Mouse (Mus musculus): ENCODE data around the gene Pkm. TPM values are rescaled to one million over a fixed set of nuclear protein-coding genes. Genes with fewer than 3 reads are reported as not detected.

The Pkm gene
- polyA plus RNA-seq, 1 experiment from 2014 or later, result 1,555 TPM

- no peaks in the 10 kb centered on the region for H3K9me3 ChIP-seq (replicated peaks; ENCODE audit: control insufficient read depth, low read length)
- H3K27ac ChIP-seq (ENCODE audit: low read depth, low read length), result no peak overlapping the region
- WGBS (ENCODE audit: insufficient replicate concordance), result 71% methylated on average over 6 of the region's 6 CpGs
- H3K36me3 ChIP-seq (ENCODE audit: control insufficient read depth, insufficient read depth, low read length), result no peaks in the 10 kb centered on the region
- H3K4me2 ChIP-seq, result no peak overlapping the region
- no peak overlapping the region for H3K4me3 ChIP-seq (ENCODE audit: low read depth, low read length)
- peaks cover 3% of the 10 kb centered on the region; the same call in 1 of the 2 replicates for H3K4me1 ChIP-seq (ENCODE audit: control insufficient read depth, insufficient read depth, low read length)
- ATAC-seq (replicated peaks; ENCODE audit: insufficient number of reproducible peaks, low FRiP score, low TSS enrichment), result no peak
- H3K27me3 ChIP-seq (ENCODE audit: control insufficient read depth, insufficient read depth, low read length), result 0 out of 2 replicates have a peak, but pooled peaks cover 2% of the 10 kb centered on the region
- H3K9ac ChIP-seq (ENCODE audit: low read depth, low read length), result no peak overlapping the region
These were observed 46.9 kb downstream of the Pkm start for GRCm38 (mm10) chr9:59703099-59703498.

- 46% methylated on average over 10 of the region's 10 CpGs for WGBS (ENCODE audit: insufficient replicate concordance)
These were observed 51.0 kb downstream of the Pkm start for GRCm38 (mm10) chr9:59706850-59707825.

GRCm38 (mm10) chr9:59709225-59709624, 53.1 kb downstream of the Pkm start:
- no peaks in the 10 kb centered on the region for H3K9me3 ChIP-seq (replicated peaks; ENCODE audit: control insufficient read depth, low read length)
- WGBS (ENCODE audit: insufficient replicate concordance), result 70% methylated on average over 3 of the region's 3 CpGs
- no peak for ATAC-seq (replicated peaks; ENCODE audit: insufficient number of reproducible peaks, low FRiP score, low TSS enrichment)

More at GRCm38 (mm10) chr9:59706850-59707825, 51.0 kb downstream of the Pkm start:
- Histone ChIP-seq H3K9me3 (replicated peaks; ENCODE audit: control insufficient read depth, low read length) (no peaks in the 10 kb centered on the region), H3K36me3 (ENCODE audit: control insufficient read depth, insufficient read depth, low read length) (no peaks in the 10 kb centered on the region), H3K4me2 (no peak overlapping the region), H3K9ac (ENCODE audit: low read depth, low read length) (no peak overlapping the region), H3K4me3 (ENCODE audit: low read depth, low read length) (no peak overlapping the region), H3K4me1 (ENCODE audit: control insufficient read depth, insufficient read depth, low read length) (0 out of 2 replicates have a peak, but pooled peaks cover 3% of the 10 kb centered on the region), H3K27ac (ENCODE audit: low read depth, low read length) (no peak overlapping the region), H3K27me3 (ENCODE audit: control insufficient read depth, insufficient read depth, low read length) (no peaks in the 10 kb centered on the region)
- no peak for ATAC-seq (replicated peaks; ENCODE audit: insufficient number of reproducible peaks, low FRiP score, low TSS enrichment)

GRCm38 (mm10) chr9:59716275-59716898, 60.2 kb downstream of the Pkm start:
- no peak for ATAC-seq (replicated peaks; ENCODE audit: insufficient number of reproducible peaks, low FRiP score, low TSS enrichment)
- no peak overlapping the region for H3K9ac ChIP-seq (ENCODE audit: low read depth, low read length)
- H3K27me3 ChIP-seq (ENCODE audit: control insufficient read depth, insufficient read depth, low read length), result no peaks in the 10 kb centered on the region
- H3K27ac ChIP-seq (ENCODE audit: low read depth, low read length), result no peak overlapping the region
- H3K4me2 ChIP-seq, result no peak overlapping the region
- no peaks in the 10 kb centered on the region for H3K4me1 ChIP-seq (ENCODE audit: control insufficient read depth, insufficient read depth, low read length)
- H3K36me3 ChIP-seq (ENCODE audit: control insufficient read depth, insufficient read depth, low read length), result no peaks in the 10 kb centered on the region
- H3K4me3 ChIP-seq (ENCODE audit: low read depth, low read length), result no peak overlapping the region
- H3K9me3 ChIP-seq (replicated peaks; ENCODE audit: control insufficient read depth, low read length), result no peaks in the 10 kb centered on the region
- WGBS (ENCODE audit: insufficient replicate concordance), result 72% methylated on average over 7 of the region's 7 CpGs

More at GRCm38 (mm10) chr9:59709225-59709624, 53.1 kb downstream of the Pkm start:
- Histone ChIP-seq H3K9ac (ENCODE audit: low read depth, low read length) (no peak overlapping the region), H3K27me3 (ENCODE audit: control insufficient read depth, insufficient read depth, low read length) (no peaks in the 10 kb centered on the region), H3K4me2 (no peak overlapping the region), H3K4me1 (ENCODE audit: control insufficient read depth, insufficient read depth, low read length) (0 out of 2 replicates have a peak, but pooled peaks cover 3% of the 10 kb centered on the region), H3K36me3 (ENCODE audit: control insufficient read depth, insufficient read depth, low read length) (no peaks in the 10 kb centered on the region), H3K4me3 (ENCODE audit: low read depth, low read length) (no peak overlapping the region), H3K27ac (ENCODE audit: low read depth, low read length) (no peak overlapping the region)

- WGBS (ENCODE audit: insufficient replicate concordance), result 78% methylated on average over 4 of the region's 4 CpGs
These were observed 62.1 kb downstream of the Pkm start for GRCm38 (mm10) chr9:59718237-59718636.

GRCm38 (mm10) chr9:59721144-59721543, 65.0 kb downstream of the Pkm start:
- Histone ChIP-seq H3K27me3 (ENCODE audit: control insufficient read depth, insufficient read depth, low read length) (no peaks in the 10 kb centered on the region), H3K36me3 (ENCODE audit: control insufficient read depth, insufficient read depth, low read length) (no peaks in the 10 kb centered on the region), H3K4me2 (no peak overlapping the region), H3K9ac (ENCODE audit: low read depth, low read length) (no peak overlapping the region), H3K9me3 (replicated peaks; ENCODE audit: control insufficient read depth, low read length) (no peaks in the 10 kb centered on the region), H3K27ac (ENCODE audit: low read depth, low read length) (no peak overlapping the region), H3K4me3 (ENCODE audit: low read depth, low read length) (no peak overlapping the region), H3K4me1 (ENCODE audit: control insufficient read depth, insufficient read depth, low read length) (peaks cover 10% of the 10 kb centered on the region)
- no peak for ATAC-seq (replicated peaks; ENCODE audit: insufficient number of reproducible peaks, low FRiP score, low TSS enrichment)
- 74% methylated on average over 5 of the region's 5 CpGs for WGBS (ENCODE audit: insufficient replicate concordance)

More at GRCm38 (mm10) chr9:59718237-59718636, 62.1 kb downstream of the Pkm start:
- Histone ChIP-seq H3K4me3 (ENCODE audit: low read depth, low read length) (no peak overlapping the region), H3K27ac (ENCODE audit: low read depth, low read length) (no peak overlapping the region), H3K27me3 (ENCODE audit: control insufficient read depth, insufficient read depth, low read length) (no peaks in the 10 kb centered on the region), H3K4me2 (no peak overlapping the region), H3K4me1 (ENCODE audit: control insufficient read depth, insufficient read depth, low read length) (peaks cover 1% of the 10 kb centered on the region), H3K9ac (ENCODE audit: low read depth, low read length) (no peak overlapping the region), H3K9me3 (replicated peaks; ENCODE audit: control insufficient read depth, low read length) (no peaks in the 10 kb centered on the region), H3K36me3 (ENCODE audit: control insufficient read depth, insufficient read depth, low read length) (no peaks in the 10 kb centered on the region)
- no peak for ATAC-seq (replicated peaks; ENCODE audit: insufficient number of reproducible peaks, low FRiP score, low TSS enrichment)

- H3K27ac ChIP-seq (ENCODE audit: low read depth, low read length), result no peak overlapping the region
- no peaks in the 10 kb centered on the region for H3K36me3 ChIP-seq (ENCODE audit: control insufficient read depth, insufficient read depth, low read length)
- H3K4me2 ChIP-seq, result peak overlapping the region; percentile 48
- H3K9ac ChIP-seq (ENCODE audit: low read depth, low read length), result 0 out of 2 replicates have a peak overlapping the region, but pooled peaks have one; percentile 43
- H3K4me1 ChIP-seq (ENCODE audit: control insufficient read depth, insufficient read depth, low read length), result peaks cover 10% of the 10 kb centered on the region
- no peaks in the 10 kb centered on the region for H3K9me3 ChIP-seq (replicated peaks; ENCODE audit: control insufficient read depth, low read length)
- no peaks in the 10 kb centered on the region for H3K27me3 ChIP-seq (ENCODE audit: control insufficient read depth, insufficient read depth, low read length)
- 14% methylated on average over 10 of the region's 10 CpGs for WGBS (ENCODE audit: insufficient replicate concordance)
- H3K4me3 ChIP-seq (ENCODE audit: low read depth, low read length), result no peak overlapping the region
- no peak; the same call in 1 of the 2 replicates for ATAC-seq (replicated peaks; ENCODE audit: insufficient number of reproducible peaks, low FRiP score, low TSS enrichment)
These were observed 67.0 kb downstream of the Pkm start for GRCm38 (mm10) chr9:59723096-59723657.

GRCm38 (mm10) chr9:59723791-59724442, 67.7 kb downstream of the Pkm start:
- H3K9ac ChIP-seq (ENCODE audit: low read depth, low read length), result no peak overlapping the region
- H3K4me1 ChIP-seq (ENCODE audit: control insufficient read depth, insufficient read depth, low read length), result peaks cover 10% of the 10 kb centered on the region
- no peaks in the 10 kb centered on the region for H3K9me3 ChIP-seq (replicated peaks; ENCODE audit: control insufficient read depth, low read length)
- WGBS (ENCODE audit: insufficient replicate concordance), result 56% methylated on average over 8 of the region's 8 CpGs
- H3K4me3 ChIP-seq (ENCODE audit: low read depth, low read length), result no peak overlapping the region
- H3K27me3 ChIP-seq (ENCODE audit: control insufficient read depth, insufficient read depth, low read length), result no peaks in the 10 kb centered on the region
- peak; percentile 26; the same call in 1 of the 2 replicates for ATAC-seq (replicated peaks; ENCODE audit: insufficient number of reproducible peaks, low FRiP score, low TSS enrichment)
- H3K4me2 ChIP-seq, result peak overlapping the region; percentile 48; the same call in 1 of the 2 replicates
- H3K36me3 ChIP-seq (ENCODE audit: control insufficient read depth, insufficient read depth, low read length), result no peaks in the 10 kb centered on the region
- H3K27ac ChIP-seq (ENCODE audit: low read depth, low read length), result peak overlapping the region; percentile 2; the same call in 1 of the 2 replicates

Measured in heart, embryonic 11.5 days (tissue).